Mouse (Mus musculus) CD8-positive naive resting alpha-beta T cell, adult 2 months (primary cell): ENCODE results near the gene Acot2.
"Not testable (repeated sequence)": the region's sequence is repeated elsewhere in the genome, so short reads cannot be mapped to it uniquely, and the experiment has no call there.

Experiments used
- DNase-seq, 2 experiments: peaks; one replicate each; pipeline ENCODE4 v3.0.0; 2022; ENCODE audit warnings: low read depth in 2 of 2, low spot score in 2 of 2

The Acot2 gene

GRCm38 (mm10) chr12:83987583-83988441 lies at the start of gene Acot2:
Gene Acot2 (plus strand): TSS chr12:83987861.
- DNase-seq = peak; percentile 81 to 85

- not testable (repeated sequence) for DNase-seq
Measured at GRCm38 (mm10) chr12:83938592-83938991, 49.1 kb upstream of the Acot2 start.

GRCm38 (mm10) chr12:83939332-83939731 lies 48.3 kb upstream of the Acot2 start:
- DNase-seq = no peak

GRCm38 (mm10) chr12:83940031-83940430 lies 47.6 kb upstream of the Acot2 start:
- no peak for DNase-seq

- DNase-seq = no peak
Measured at GRCm38 (mm10) chr12:83941938-83942337, 45.7 kb upstream of the Acot2 start.

- no peak for DNase-seq
Measured at GRCm38 (mm10) chr12:83947260-83947811, 40.3 kb upstream of the Acot2 start.

GRCm38 (mm10) chr12:83949043-83949442 lies 38.6 kb upstream of the Acot2 start:
- no peak for DNase-seq

- peak in 1 of 2 experiments; percentile 23 for DNase-seq
Measured at GRCm38 (mm10) chr12:83949776-83950492, 37.7 kb upstream of the Acot2 start.

- peak; percentile 65 to 73 for DNase-seq
Measured at GRCm38 (mm10) chr12:83950493-83950839, 37.2 kb upstream of the Acot2 start, which contains the start of gene Riox1. Gene Riox1 (plus strand): TSS chr12:83950608.

GRCm38 (mm10) chr12:83950840-83951701 lies 36.6 kb upstream of the Acot2 start:
- peak; percentile 22 to 34 for DNase-seq

GRCm38 (mm10) chr12:83951711-83952575 lies 35.7 kb upstream of the Acot2 start:
- no peak for DNase-seq

- no peak for DNase-seq
Measured at GRCm38 (mm10) chr12:83958278-83958677, 29.4 kb upstream of the Acot2 start.

- DNase-seq = no peak
Measured at GRCm38 (mm10) chr12:83965235-83965634, 22.4 kb upstream of the Acot2 start.

- peak; percentile 35 to 57 for DNase-seq
Measured at GRCm38 (mm10) chr12:83972117-83972516, 15.5 kb upstream of the Acot2 start.

GRCm38 (mm10) chr12:83978862-83979261 lies 8.8 kb upstream of the Acot2 start:
- DNase-seq = no peak

GRCm38 (mm10) chr12:83981615-83982014 lies 6.0 kb upstream of the Acot2 start:
- DNase-seq = no peak

- no peak for DNase-seq
Measured at GRCm38 (mm10) chr12:83984752-83985151, 2.9 kb upstream of the Acot2 start, which contains the start of gene Heatr4. Gene Heatr4 (minus strand): TSS chr12:83984852.

- DNase-seq = no peak
Measured at GRCm38 (mm10) chr12:83987242-83987582, 449 bp upstream of the Acot2 start.

GRCm38 (mm10) chr12:83988483-83988882 lies 822 bp downstream of the Acot2 start:
- no peak for DNase-seq

GRCm38 (mm10) chr12:83989378-83989777 lies 1.7 kb downstream of the Acot2 start:
- no peak for DNase-seq
